Mouse (Mus musculus) limb, embryonic 15.5 days (tissue): ENCODE measurements at regions not wholly inside any gene's neighbourhood (a gene's known extent, or its start where the extent isn't known, plus 50 kb on each side); places are given as distances from the start of the nearest gene placed in this dataset.

ENCODE experiments used
- ATAC-seq: fragments of 200-750 bp; cut with Nextera tagmentation; 2 replicates; pipeline ENCODE4 v1.8.0; 2017; ENCODE audit warnings: low read depth, moderate TSS enrichment; ENCODE audit not compliant: insufficient number of reproducible peaks, low FRiP score, low TSS enrichment
- H3K27ac ChIP-seq: fragments of 300-500 bp; sonication (generic); 2 replicates; pipeline ENCODE4 v1.5.1; 2015; ENCODE audit warnings: moderate library complexity, mild to moderate bottlenecking, inconsistent platforms
- H3K27me3 ChIP-seq: fragments of 300-500 bp; sonication (generic); 2 replicates; pipeline ENCODE4 v1.6.1; 2015; ENCODE audit warnings: inconsistent platforms
- H3K36me3 ChIP-seq: fragments of 300-500 bp; sonication (generic); 2 replicates; pipeline ENCODE4 v1.6.1; 2015; ENCODE audit warnings: inconsistent platforms
- H3K4me1 ChIP-seq: fragments of 300-500 bp; sonication (generic); 2 replicates; pipeline ENCODE4 v1.6.1; 2015; ENCODE audit warnings: inconsistent platforms
- H3K4me2 ChIP-seq: fragments of 300-500 bp; sonication (generic); 2 replicates; pipeline ENCODE4 v1.6.1; 2015; ENCODE audit warnings: mild to moderate bottlenecking, inconsistent platforms
- H3K4me3 ChIP-seq: fragments of 300-500 bp; sonication (generic); 2 replicates; pipeline ENCODE4 v1.5.1; 2015; ENCODE audit warnings: mild to moderate bottlenecking, inconsistent platforms
- H3K9ac ChIP-seq: fragments of 300-500 bp; sonication (generic); 2 replicates; pipeline ENCODE4 v1.6.1; 2015; ENCODE audit warnings: inconsistent platforms
- H3K9me3 ChIP-seq: fragments of 300-500 bp; sonication (generic); 2 replicates; pipeline ENCODE4 v1.6.1; 2016; ENCODE audit warnings: inconsistent platforms
- WGBS: fragments of 180-500 bp; shearing (Covaris S2); methylation state at CpG from one replicate; pipeline ENCODE4 v1.1.7; 2015; 5-methylcytosine and 5-hydroxymethylcytosine counted together

DNA sequence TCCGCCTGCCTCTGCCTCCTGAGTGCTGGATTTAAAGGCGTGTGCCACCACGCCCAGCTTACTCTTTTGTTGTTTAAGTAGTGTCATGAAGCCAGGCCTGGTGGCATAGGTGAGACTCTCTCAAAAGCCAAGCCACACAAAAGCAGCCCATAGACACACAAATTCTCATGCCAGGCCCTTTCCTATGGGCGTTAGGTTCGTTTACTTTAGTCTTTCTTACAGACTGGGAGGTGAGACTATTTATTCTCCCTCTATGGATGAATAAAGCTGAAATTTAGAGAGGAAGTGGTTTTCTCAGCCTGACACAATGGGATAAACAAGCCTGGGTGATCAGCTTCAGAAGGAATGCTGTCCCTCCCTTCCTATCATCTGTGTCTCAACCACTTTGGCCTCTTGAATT, 243.0 kb downstream of the Gm45692 start:
- H3K27ac ChIP-seq: no peak overlapping the region
- H3K9ac ChIP-seq: no peak overlapping the region
- WGBS: 87% methylated on average over 5 of the region's 5 CpGs
- peaks cover 6% of the 10 kb centered on the region; the same call in 1 of the 2 replicates for H3K4me1 ChIP-seq
- H3K9me3 ChIP-seq: no peaks in the 10 kb centered on the region
- H3K27me3 ChIP-seq: peaks cover 6% of the 10 kb centered on the region; the same call in 1 of the 2 replicates
- H3K36me3 ChIP-seq: no peaks in the 10 kb centered on the region
- no peak overlapping the region for H3K4me3 ChIP-seq
- no peak overlapping the region for H3K4me2 ChIP-seq
- ATAC-seq: no peak

DNA sequence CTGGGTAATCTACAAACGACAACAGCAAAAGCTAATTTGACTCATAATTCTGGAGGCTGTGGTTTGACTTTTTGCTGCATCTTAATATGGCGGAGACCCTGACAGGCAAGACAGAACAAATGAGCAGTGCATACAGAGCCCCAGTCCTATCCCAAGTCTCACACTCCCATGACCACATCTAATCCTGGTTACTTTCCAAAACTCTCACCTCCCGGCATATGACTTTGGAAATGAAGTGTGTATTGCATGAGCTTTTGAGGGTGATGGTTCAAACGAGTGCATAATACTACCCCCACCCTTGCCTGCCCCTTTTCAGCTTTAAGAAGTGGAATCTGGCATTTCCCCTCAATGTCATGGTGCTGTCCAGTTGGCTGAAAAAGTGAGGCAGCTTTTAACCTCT, 244.3 kb downstream of the Gm45692 start:
- no peak for ATAC-seq
- H3K9ac ChIP-seq: no peak overlapping the region
- WGBS: 60% methylated on average over 4 of the region's 4 CpGs
- H3K27me3 ChIP-seq: no peaks in the 10 kb centered on the region
- no peaks in the 10 kb centered on the region for H3K36me3 ChIP-seq
- no peak overlapping the region for H3K27ac ChIP-seq
- H3K4me1 ChIP-seq: peaks cover 6% of the 10 kb centered on the region; the same call in 1 of the 2 replicates
- no peak overlapping the region for H3K4me3 ChIP-seq
- no peaks in the 10 kb centered on the region for H3K9me3 ChIP-seq
- no peak overlapping the region for H3K4me2 ChIP-seq

DNA sequence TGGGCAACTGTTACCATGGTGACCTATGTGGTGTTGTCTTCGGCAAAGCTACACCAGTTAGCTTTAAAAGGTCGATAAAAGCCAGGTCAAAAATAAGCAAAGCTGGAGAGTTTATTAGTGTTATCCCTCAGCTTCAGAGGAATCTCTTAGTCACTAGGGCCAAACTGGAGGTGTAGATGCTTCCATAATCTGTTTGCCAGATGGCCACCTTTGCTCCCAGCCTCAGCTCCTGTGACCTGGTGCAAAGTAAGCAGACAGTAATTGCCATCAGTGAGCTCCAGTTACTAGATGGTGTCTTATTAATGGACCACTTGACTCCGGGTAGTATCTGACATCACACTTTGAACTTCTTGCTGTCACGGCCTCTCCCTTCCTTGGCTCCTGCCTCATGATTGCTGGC, 245.3 kb downstream of the Gm45692 start:
- H3K27ac ChIP-seq: no peak overlapping the region
- 46% methylated on average over 4 of the region's 4 CpGs for WGBS

DNA sequence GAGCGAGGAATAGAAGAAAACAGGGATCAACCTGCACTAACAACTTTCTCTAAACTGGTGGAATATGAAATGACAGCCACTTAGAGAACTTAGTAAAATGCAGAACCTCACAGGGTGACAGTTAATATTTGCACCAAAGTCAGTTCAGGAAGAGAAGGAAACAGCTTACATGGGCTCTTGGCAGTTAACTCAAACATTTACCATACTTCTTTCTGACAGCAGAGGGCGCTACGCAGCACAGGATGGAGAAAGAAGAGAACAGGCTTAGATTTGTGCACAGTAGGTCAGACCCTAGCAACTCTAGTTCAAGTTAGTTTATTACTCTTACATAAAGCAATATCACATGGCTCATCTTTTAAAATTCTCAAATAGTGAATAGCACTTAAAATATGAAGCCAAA, 261.3 kb downstream of the Gm45692 start:
- H3K4me3 ChIP-seq: no peak overlapping the region
- 34% methylated on average over 3 of the region's 3 CpGs for WGBS

More for the DNA sequence above, 245.3 kb downstream of the Gm45692 start:
- H3K4me3 ChIP-seq: no peak overlapping the region
- peaks cover 3% of the 10 kb centered on the region; the same call in 1 of the 2 replicates for H3K4me1 ChIP-seq
- no peaks in the 10 kb centered on the region for H3K9me3 ChIP-seq
- H3K9ac ChIP-seq: no peak overlapping the region
- no peak for ATAC-seq
- H3K36me3 ChIP-seq: no peaks in the 10 kb centered on the region
- no peaks in the 10 kb centered on the region for H3K27me3 ChIP-seq
- H3K4me2 ChIP-seq: no peak overlapping the region

DNA sequence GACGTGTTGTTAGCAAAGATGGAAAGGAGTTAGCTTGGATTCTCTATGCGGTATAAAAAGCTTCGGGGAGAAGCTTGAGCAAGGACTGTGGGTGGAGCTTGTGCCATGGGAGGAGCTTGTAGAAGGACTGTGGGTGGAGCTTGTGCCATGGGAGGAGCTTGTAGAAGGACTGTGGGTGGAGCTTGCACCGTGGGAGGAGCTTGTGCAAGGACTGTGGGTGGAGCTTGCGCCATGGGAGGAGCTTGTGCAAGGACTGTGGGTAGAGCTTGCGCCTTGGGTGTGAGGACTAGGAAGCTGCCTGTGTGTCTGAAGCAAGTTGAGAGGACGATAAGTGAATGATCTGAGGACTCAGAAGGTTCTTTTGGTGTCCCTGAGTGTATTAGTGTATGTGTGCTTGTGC, 263.1 kb downstream of the Gm45692 start:
- Histone ChIP-seq H3K4me1 (peaks cover 20% of the 10 kb centered on the region), H3K27me3 (peaks cover 3% of the 10 kb centered on the region; the same call in 1 of the 2 replicates), H3K4me2 (no peak overlapping the region), H3K36me3 (no peaks in the 10 kb centered on the region), H3K27ac (no peak overlapping the region), H3K4me3 (no peak overlapping the region), H3K9ac (no peak overlapping the region), H3K9me3 (peaks cover 6% of the 10 kb centered on the region; the same call in 1 of the 2 replicates)
- 88% methylated on average over 7 of the region's 7 CpGs for WGBS
- ATAC-seq: no peak

More for the DNA sequence above, 261.3 kb downstream of the Gm45692 start:
- no peak overlapping the region for H3K4me2 ChIP-seq
- no peak overlapping the region for H3K27ac ChIP-seq
- no peaks in the 10 kb centered on the region for H3K27me3 ChIP-seq
- peaks cover 18% of the 10 kb centered on the region for H3K4me1 ChIP-seq
- H3K9me3 ChIP-seq: peaks cover 6% of the 10 kb centered on the region; the same call in 1 of the 2 replicates
- ATAC-seq: no peak
- no peak overlapping the region for H3K9ac ChIP-seq
- no peaks in the 10 kb centered on the region for H3K36me3 ChIP-seq

DNA sequence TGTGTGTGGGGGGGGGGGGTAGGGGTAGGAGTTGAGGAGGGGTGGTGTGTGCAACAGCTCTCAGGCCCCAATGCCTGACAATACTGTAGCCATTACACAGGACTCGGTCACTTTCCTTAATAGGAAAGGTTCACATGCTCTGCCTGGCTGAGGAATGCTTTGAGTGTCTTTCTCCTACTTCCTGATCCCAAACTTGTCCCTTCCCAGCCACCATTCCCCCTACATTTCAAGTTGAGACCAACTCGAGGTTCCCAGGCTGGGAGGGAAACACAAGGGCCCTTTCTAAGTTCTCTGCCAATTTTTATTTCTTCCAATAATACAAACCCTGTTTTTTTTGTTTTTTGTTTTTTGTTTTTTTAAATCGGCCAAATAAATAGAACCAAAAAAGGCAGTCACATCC, 264.6 kb downstream of the Gm45692 start:
- H3K4me3 ChIP-seq: no peak overlapping the region
- no peak overlapping the region for H3K4me2 ChIP-seq
- H3K4me1 ChIP-seq: peaks cover 20% of the 10 kb centered on the region
- ATAC-seq: no peak
- H3K27me3 ChIP-seq: peaks cover 10% of the 10 kb centered on the region; the same call in 1 of the 2 replicates
- H3K9me3 ChIP-seq: no peaks in the 10 kb centered on the region
- H3K27ac ChIP-seq: no peak overlapping the region; the same call in 1 of the 2 replicates
- WGBS: 23% methylated on average over 3 of the region's 3 CpGs
- H3K9ac ChIP-seq: no peak overlapping the region
- no peaks in the 10 kb centered on the region for H3K36me3 ChIP-seq

DNA sequence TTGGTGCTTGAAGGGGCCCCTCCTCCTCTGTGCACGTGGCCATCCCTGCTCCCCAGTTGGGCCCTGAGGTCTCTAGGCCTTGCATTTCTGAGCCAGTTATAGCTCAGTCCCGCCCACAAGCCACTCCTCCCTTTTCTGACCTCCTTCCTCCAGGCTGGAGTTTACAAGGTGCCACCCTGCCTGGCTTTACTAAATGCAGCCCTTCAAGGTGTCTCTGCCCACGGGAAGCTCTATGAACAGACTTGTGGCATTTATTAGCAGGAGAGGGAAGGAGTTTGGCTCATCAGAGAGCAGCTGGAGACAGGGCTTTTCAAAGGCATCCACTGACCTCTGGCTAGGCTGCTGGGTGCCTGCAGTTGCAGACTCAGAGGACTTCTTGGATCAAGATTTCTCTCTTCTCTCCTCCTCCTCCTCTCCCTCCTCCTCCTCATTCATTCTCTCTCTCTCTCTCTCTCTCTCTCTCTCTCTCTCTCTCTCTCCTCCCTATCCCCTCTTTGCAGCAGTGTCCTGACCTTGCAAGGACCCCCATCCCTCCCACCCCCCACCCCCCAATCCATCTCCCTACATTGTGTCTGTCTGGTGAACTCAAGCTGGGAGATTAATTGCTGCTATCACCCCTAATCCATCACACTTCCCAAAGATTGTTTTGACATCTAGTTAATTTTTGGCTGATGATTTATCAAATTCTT, 265.1 kb downstream of the Gm45692 start:
- Histone ChIP-seq H3K27ac (no peak overlapping the region; the same call in none of the 2 replicates), H3K4me2 (0 out of 2 replicates have a peak overlapping the region, but pooled peaks have one; percentile 1), H3K4me1 (peaks cover 20% of the 10 kb centered on the region), H3K9me3 (no peaks in the 10 kb centered on the region), H3K36me3 (no peaks in the 10 kb centered on the region), H3K27me3 (peaks cover 10% of the 10 kb centered on the region; the same call in 1 of the 2 replicates), H3K4me3 (no peak overlapping the region), H3K9ac (no peak overlapping the region)
- 6% methylated on average over 3 of the region's 3 CpGs for WGBS
- peak; percentile 56 for ATAC-seq

DNA sequence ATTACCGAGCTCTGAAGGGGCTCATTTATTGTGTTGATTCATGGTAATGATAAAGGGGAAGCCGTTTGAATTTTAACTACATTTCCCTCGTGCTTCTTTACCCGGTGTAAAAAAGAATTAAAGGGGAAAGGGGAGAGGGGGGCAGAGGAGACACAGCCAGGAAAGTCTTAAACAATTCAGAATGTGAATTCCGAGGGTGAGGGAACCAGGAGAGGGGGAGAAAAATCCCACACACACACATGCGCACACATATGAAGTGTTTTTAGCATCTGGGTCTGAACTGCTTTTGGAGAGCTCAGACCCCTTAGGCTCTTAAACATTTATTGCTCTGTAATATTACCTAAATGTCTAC, 265.6 kb downstream of the Gm45692 start:
- ATAC-seq: peak; percentile 68; the same call in 1 of the 2 replicates
- no peaks in the 10 kb centered on the region for H3K9me3 ChIP-seq
- H3K4me3 ChIP-seq: no peak overlapping the region
- H3K27me3 ChIP-seq: peaks cover 10% of the 10 kb centered on the region; the same call in 1 of the 2 replicates
- WGBS: 5% methylated on average over 6 of the region's 6 CpGs
- no peaks in the 10 kb centered on the region for H3K36me3 ChIP-seq
- H3K4me2 ChIP-seq: no peak overlapping the region
- H3K27ac ChIP-seq: no peak overlapping the region
- H3K9ac ChIP-seq: no peak overlapping the region
- peaks cover 20% of the 10 kb centered on the region for H3K4me1 ChIP-seq

DNA sequence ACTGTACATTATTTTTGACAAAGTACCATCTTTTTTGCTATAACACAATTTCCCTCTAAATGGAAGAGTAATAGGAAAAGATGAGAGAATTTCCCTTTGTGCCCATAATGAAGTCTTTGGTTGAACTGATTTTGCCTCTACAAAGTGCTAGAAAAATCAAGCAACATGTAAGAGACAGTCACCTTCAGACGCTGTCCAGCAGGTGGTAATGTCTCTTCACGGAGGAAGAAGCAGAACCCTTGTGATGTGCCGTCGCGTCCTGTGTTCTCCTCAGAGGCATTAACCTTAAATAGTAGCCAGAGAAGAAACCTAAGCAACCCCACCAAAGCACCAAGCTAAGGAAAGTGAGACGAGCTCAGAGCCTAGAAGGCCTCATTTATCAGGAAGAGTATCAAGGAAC, 275.7 kb downstream of the Gm45692 start:
- Histone ChIP-seq H3K27me3 (no peaks in the 10 kb centered on the region; the same call in 1 of the 2 replicates), H3K4me3 (no peak overlapping the region), H3K9me3 (no peaks in the 10 kb centered on the region), H3K36me3 (no peaks in the 10 kb centered on the region), H3K27ac (no peak overlapping the region), H3K4me1 (no peaks in the 10 kb centered on the region), H3K9ac (no peak overlapping the region), H3K4me2 (no peak overlapping the region)
- 66% methylated on average over 6 of the region's 6 CpGs for WGBS
- no peak for ATAC-seq

DNA sequence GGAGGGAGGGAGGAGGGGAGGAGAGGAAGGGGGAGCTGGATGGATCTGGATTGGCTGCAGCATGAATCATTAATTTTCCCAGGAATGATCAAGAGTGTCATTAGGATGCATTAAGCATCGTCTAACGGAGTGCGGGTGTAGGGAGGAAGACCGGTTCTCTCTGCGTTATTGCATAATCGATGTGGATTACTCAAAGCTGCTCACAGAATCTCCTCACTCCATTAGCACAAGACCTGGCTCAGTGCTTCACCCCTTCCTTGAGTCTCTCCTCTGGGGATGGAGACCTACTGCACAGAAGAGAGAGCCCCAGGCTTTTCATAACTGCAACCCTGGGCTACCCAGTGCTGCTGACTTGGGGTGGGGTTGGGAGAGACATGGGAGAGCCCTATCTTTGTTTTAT, 300.7 kb downstream of the Gm45692 start:
- H3K4me3 ChIP-seq: no peak overlapping the region
- no peak overlapping the region for H3K4me2 ChIP-seq
- ATAC-seq: no peak
- H3K27me3 ChIP-seq: no peaks in the 10 kb centered on the region
- no peak overlapping the region for H3K9ac ChIP-seq
- WGBS: 78% methylated on average over 6 of the region's 6 CpGs
- H3K9me3 ChIP-seq: no peaks in the 10 kb centered on the region
- no peaks in the 10 kb centered on the region for H3K4me1 ChIP-seq
- no peaks in the 10 kb centered on the region for H3K36me3 ChIP-seq
- H3K27ac ChIP-seq: no peak overlapping the region

DNA sequence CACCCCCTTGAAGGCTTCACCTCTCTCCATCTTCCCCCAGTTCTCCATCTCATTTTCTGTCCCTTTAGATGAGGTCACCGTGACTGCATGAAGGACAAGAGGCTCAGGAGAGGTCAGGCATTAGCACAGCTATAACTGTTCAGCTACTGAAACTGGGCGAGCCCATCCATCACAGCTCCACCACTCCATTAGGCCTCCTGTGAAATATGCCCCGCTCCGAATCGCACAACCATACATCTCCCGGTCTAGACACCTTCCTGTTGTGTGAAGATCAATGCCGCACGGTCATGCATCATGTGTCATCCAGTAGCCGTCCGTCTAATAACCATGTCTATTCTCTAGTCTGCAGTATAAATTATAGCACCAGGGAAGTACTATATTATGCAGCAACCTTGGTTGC, 301.2 kb downstream of the Gm45692 start:
- Histone ChIP-seq H3K4me3 (no peak overlapping the region), H3K9ac (no peak overlapping the region), H3K36me3 (no peaks in the 10 kb centered on the region), H3K27me3 (no peaks in the 10 kb centered on the region), H3K4me2 (no peak overlapping the region), H3K9me3 (no peaks in the 10 kb centered on the region), H3K27ac (no peak overlapping the region), H3K4me1 (no peaks in the 10 kb centered on the region)
- ATAC-seq: no peak
- WGBS: 70% methylated on average over 10 of the region's 10 CpGs

DNA sequence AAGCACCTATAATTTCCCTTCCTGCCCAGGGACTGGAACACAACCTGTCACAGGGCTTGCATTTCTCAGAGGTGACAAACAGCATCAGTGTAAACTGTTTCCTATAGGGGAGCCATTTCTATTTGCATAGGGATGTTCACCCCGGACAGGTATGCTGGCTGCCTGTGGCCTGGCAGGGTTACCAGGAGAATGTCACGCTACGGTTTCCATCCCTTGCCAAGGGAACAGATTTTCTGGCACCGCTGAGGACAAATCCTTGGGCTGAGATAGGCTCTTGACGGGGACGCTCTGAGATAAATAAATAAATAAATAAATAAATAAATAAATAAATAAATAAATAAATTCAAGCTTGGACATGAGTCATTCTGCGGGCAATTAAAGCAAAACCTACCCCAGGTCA, 308.0 kb downstream of the Gm45692 start:
- Histone ChIP-seq H3K4me2 (no peak overlapping the region), H3K9ac (no peak overlapping the region), H3K9me3 (no peaks in the 10 kb centered on the region), H3K27me3 (no peaks in the 10 kb centered on the region), H3K4me1 (no peaks in the 10 kb centered on the region), H3K27ac (no peak overlapping the region), H3K4me3 (no peak overlapping the region), H3K36me3 (no peaks in the 10 kb centered on the region)
- no peak for ATAC-seq
- WGBS: 98% methylated on average over 7 of the region's 7 CpGs
